Mouse (Mus musculus): ENCODE data around the gene Klhdc2. TPM values are rescaled to one million over a fixed set of nuclear protein-coding genes. Genes with fewer than 3 reads are reported as not detected.
A peak's percentile ranks its signal among the peaks of the same experiment; 100 is the strongest.

Klhdc2 gene
- polyA plus RNA-seq, 1 experiment from 2014 or later, result 87.2 TPM

- no peak overlapping the region for H3K9ac ChIP-seq (ENCODE audit: low read length)
- H3K27ac ChIP-seq (ENCODE audit: low read length), result no peak overlapping the region
- peaks cover 11% of the 10 kb centered on the region for H3K36me3 ChIP-seq (ENCODE audit: control insufficient read depth, insufficient read depth, low read length)
- no peaks in the 10 kb centered on the region for H3K27me3 ChIP-seq (ENCODE audit: control insufficient read depth, insufficient read depth, low read length)
- no peak overlapping the region for H3K4me3 ChIP-seq (replicated peaks; ENCODE audit: low read length)
- no peaks in the 10 kb centered on the region for H3K9me3 ChIP-seq (replicated peaks; ENCODE audit: control insufficient read depth, low read length)
- H3K4me1 ChIP-seq (ENCODE audit: control insufficient read depth, insufficient read depth, low read length), result no peaks in the 10 kb centered on the region
- ATAC-seq (ENCODE audit: insufficient read depth, low FRiP score), result no peak
- no peak overlapping the region for H3K4me2 ChIP-seq (ENCODE audit: low read depth, low read length)
These were observed 21.9 kb downstream of the Klhdc2 start for GRCm38 (mm10) chr12:69318431-69318830.

GRCm38 (mm10) chr12:69331187-69331586, 34.7 kb downstream of the Klhdc2 start:
- no peak overlapping the region for H3K4me2 ChIP-seq (ENCODE audit: low read depth, low read length)
- no peaks in the 10 kb centered on the region for H3K27me3 ChIP-seq (ENCODE audit: control insufficient read depth, insufficient read depth, low read length)
- peaks cover 14% of the 10 kb centered on the region for H3K36me3 ChIP-seq (ENCODE audit: control insufficient read depth, insufficient read depth, low read length)
- H3K4me3 ChIP-seq (replicated peaks; ENCODE audit: low read length), result no peak overlapping the region
- 89% methylated on average over 3 of the region's 3 CpGs for WGBS
- no peaks in the 10 kb centered on the region for H3K9me3 ChIP-seq (replicated peaks; ENCODE audit: control insufficient read depth, low read length)
- H3K4me1 ChIP-seq (ENCODE audit: control insufficient read depth, insufficient read depth, low read length), result no peaks in the 10 kb centered on the region
- ATAC-seq (ENCODE audit: insufficient read depth, low FRiP score), result no peak
- no peak overlapping the region for H3K9ac ChIP-seq (ENCODE audit: low read length)
- no peak overlapping the region for H3K27ac ChIP-seq (ENCODE audit: low read length)

- ATAC-seq (ENCODE audit: insufficient read depth, low FRiP score), result no peak
- Histone ChIP-seq H3K36me3 (ENCODE audit: control insufficient read depth, insufficient read depth, low read length) (peaks cover 11% of the 10 kb centered on the region), H3K27ac (ENCODE audit: low read length) (no peak overlapping the region), H3K27me3 (ENCODE audit: control insufficient read depth, insufficient read depth, low read length) (no peaks in the 10 kb centered on the region), H3K9me3 (replicated peaks; ENCODE audit: control insufficient read depth, low read length) (no peaks in the 10 kb centered on the region), H3K4me3 (replicated peaks; ENCODE audit: low read length) (no peak overlapping the region), H3K4me1 (ENCODE audit: control insufficient read depth, insufficient read depth, low read length) (no peaks in the 10 kb centered on the region), H3K4me2 (ENCODE audit: low read depth, low read length) (no peak overlapping the region), H3K9ac (ENCODE audit: low read length) (no peak overlapping the region)
- 85% methylated on average over 1 of the region's 1 CpGs for WGBS
These were observed 35.7 kb downstream of the Klhdc2 start for GRCm38 (mm10) chr12:69332147-69332546.

- Histone ChIP-seq H3K4me3 (replicated peaks; ENCODE audit: low read length) (no peak overlapping the region), H3K36me3 (ENCODE audit: control insufficient read depth, insufficient read depth, low read length) (peaks cover 9% of the 10 kb centered on the region), H3K27me3 (ENCODE audit: control insufficient read depth, insufficient read depth, low read length) (no peaks in the 10 kb centered on the region), H3K4me1 (ENCODE audit: control insufficient read depth, insufficient read depth, low read length) (no peaks in the 10 kb centered on the region), H3K27ac (ENCODE audit: low read length) (no peak overlapping the region), H3K9ac (ENCODE audit: low read length) (no peak overlapping the region), H3K9me3 (replicated peaks; ENCODE audit: control insufficient read depth, low read length) (no peaks in the 10 kb centered on the region), H3K4me2 (ENCODE audit: low read depth, low read length) (no peak overlapping the region)
- no peak for ATAC-seq (ENCODE audit: insufficient read depth, low FRiP score)
- 92% methylated on average over 2 of the region's 2 CpGs for WGBS
These were observed 37.1 kb downstream of the Klhdc2 start for GRCm38 (mm10) chr12:69333547-69333946.

- no peaks in the 10 kb centered on the region for H3K27me3 ChIP-seq (ENCODE audit: control insufficient read depth, insufficient read depth, low read length)
- 82% methylated on average over 2 of the region's 2 CpGs for WGBS
- no peak overlapping the region for H3K4me3 ChIP-seq (replicated peaks; ENCODE audit: low read length)
- no peaks in the 10 kb centered on the region for H3K9me3 ChIP-seq (replicated peaks; ENCODE audit: control insufficient read depth, low read length)
- no peak overlapping the region for H3K9ac ChIP-seq (ENCODE audit: low read length)
- H3K36me3 ChIP-seq (ENCODE audit: control insufficient read depth, insufficient read depth, low read length), result peaks cover 17% of the 10 kb centered on the region; the same call in 1 of the 2 replicates
- H3K4me2 ChIP-seq (ENCODE audit: low read depth, low read length), result no peak overlapping the region
- no peak for ATAC-seq (ENCODE audit: insufficient read depth, low FRiP score)
- H3K4me1 ChIP-seq (ENCODE audit: control insufficient read depth, insufficient read depth, low read length), result no peaks in the 10 kb centered on the region
- H3K27ac ChIP-seq (ENCODE audit: low read length), result no peak overlapping the region
These were observed 53.4 kb downstream of the Klhdc2 start for GRCm38 (mm10) chr12:69349928-69350327.

GRCm38 (mm10) chr12:69351685-69352084, 55.2 kb downstream of the Klhdc2 start:
- H3K27me3 ChIP-seq (ENCODE audit: control insufficient read depth, insufficient read depth, low read length), result no peaks in the 10 kb centered on the region
- no peak overlapping the region for H3K4me2 ChIP-seq (ENCODE audit: low read depth, low read length)
- no peak for ATAC-seq (ENCODE audit: insufficient read depth, low FRiP score)
- peaks cover 17% of the 10 kb centered on the region; the same call in 1 of the 2 replicates for H3K36me3 ChIP-seq (ENCODE audit: control insufficient read depth, insufficient read depth, low read length)
- no peak overlapping the region for H3K9ac ChIP-seq (ENCODE audit: low read length)
- no peak overlapping the region for H3K27ac ChIP-seq (ENCODE audit: low read length)
- H3K4me1 ChIP-seq (ENCODE audit: control insufficient read depth, insufficient read depth, low read length), result 0 out of 2 replicates have a peak, but pooled peaks cover 4% of the 10 kb centered on the region
- no peak overlapping the region for H3K4me3 ChIP-seq (replicated peaks; ENCODE audit: low read length)
- H3K9me3 ChIP-seq (replicated peaks; ENCODE audit: control insufficient read depth, low read length), result no peaks in the 10 kb centered on the region
- WGBS, result 67% methylated on average over 1 of the region's 1 CpGs

- peak within 1 kb of the TSS; percentile 62 for H3K27ac ChIP-seq (ENCODE audit: low read length)
- 2% methylated on average over 45 of the region's 50 CpGs for WGBS
- peak within 1 kb of the TSS; percentile 83 for H3K4me3 ChIP-seq (replicated peaks; ENCODE audit: low read length)
These were observed 60.2 kb downstream of the Klhdc2 start, which contains the start of gene Nemf for GRCm38 (mm10) chr12:69356546-69357299. Gene Nemf, minus strand, starts transcription at chr12:69357165.

GRCm38 (mm10) chr12:69357300-69357646, 60.8 kb downstream of the Klhdc2 start:
- Histone ChIP-seq H3K36me3 (ENCODE audit: control insufficient read depth, insufficient read depth, low read length) (0 out of 2 replicates have a peak, but pooled peaks cover 4% of the 10 kb centered on the region), H3K9me3 (replicated peaks; ENCODE audit: control insufficient read depth, low read length) (no peaks in the 10 kb centered on the region), H3K4me2 (ENCODE audit: low read depth, low read length) (peak overlapping the region; percentile 53), H3K4me3 (replicated peaks; ENCODE audit: low read length) (peak overlapping the region; percentile 83), H3K4me1 (ENCODE audit: control insufficient read depth, insufficient read depth, low read length) (peaks cover 6% of the 10 kb centered on the region; the same call in 1 of the 2 replicates), H3K27ac (ENCODE audit: low read length) (peak overlapping the region; percentile 62; the same call in 1 of the 2 replicates), H3K27me3 (ENCODE audit: control insufficient read depth, insufficient read depth, low read length) (no peaks in the 10 kb centered on the region), H3K9ac (ENCODE audit: low read length) (peak overlapping the region; percentile 97)
- 5% methylated on average over 13 of the region's 13 CpGs for WGBS
- ATAC-seq (ENCODE audit: insufficient read depth, low FRiP score), result no peak

More at GRCm38 (mm10) chr12:69356546-69357299, 60.2 kb downstream of the Klhdc2 start, which contains the start of gene Nemf:
- no peaks in the 10 kb centered on the region for H3K9me3 ChIP-seq (replicated peaks; ENCODE audit: control insufficient read depth, low read length)
- H3K36me3 ChIP-seq (ENCODE audit: control insufficient read depth, insufficient read depth, low read length), result 0 out of 2 replicates have a peak, but pooled peaks cover 6% of the 10 kb centered on the region
- H3K9ac ChIP-seq (ENCODE audit: low read length), result peak within 1 kb of the TSS; percentile 97
- peak; percentile 51; the same call in 1 of the 2 replicates for ATAC-seq (ENCODE audit: insufficient read depth, low FRiP score)
- peak within 1 kb of the TSS; percentile 91 for H3K4me2 ChIP-seq (ENCODE audit: low read depth, low read length)
- H3K27me3 ChIP-seq (ENCODE audit: control insufficient read depth, insufficient read depth, low read length), result no peaks in the 10 kb centered on the region
- 0 out of 2 replicates have a peak, but pooled peaks cover 4% of the 10 kb centered on the region for H3K4me1 ChIP-seq (ENCODE audit: control insufficient read depth, insufficient read depth, low read length)

Measured in stomach, embryonic 16.5 days (tissue).